Mouse (Mus musculus) cerebellum, adult 18-20 months (tissue): ENCODE measurements around the gene Ddx54.
A peak's percentile ranks its signal among the peaks of the same experiment; 100 is the strongest.

Experiments used
- DNase-seq, 2 experiments: peaks; one replicate each; pipeline ENCODE4 v3.0.0; 2021

Gene Ddx54

GRCm38 (mm10) chr5:120612442-120612821, at the start of gene Ddx54, which contains the start of gene Rita1:
Gene Ddx54, plus strand, starts transcription at chr5:120612739.
Gene Rita1, minus strand, starts transcription at chr5:120612589.
- DNase-seq: peak; percentile 98 to 99

GRCm38 (mm10) chr5:120562956-120563913, 49.3 kb upstream of the Ddx54 start:
- peak in 1 of 2 experiments; percentile 39 for DNase-seq

- DNase-seq: no peak
These were observed 48.6 kb upstream of the Ddx54 start for GRCm38 (mm10) chr5:120563914-120564311.

GRCm38 (mm10) chr5:120565171-120565905, 47.2 kb upstream of the Ddx54 start:
- DNase-seq: peak in 1 of 2 experiments; percentile 36

- DNase-seq: peak; percentile 87 to 89
These were observed 46.4 kb upstream of the Ddx54 start for GRCm38 (mm10) chr5:120566101-120566500.

GRCm38 (mm10) chr5:120566681-120567252, 45.8 kb upstream of the Ddx54 start:
- peak in 1 of 2 experiments; percentile 52 for DNase-seq

- DNase-seq: peak; percentile 53 to 60
These were observed 45.3 kb upstream of the Ddx54 start for GRCm38 (mm10) chr5:120567253-120567701.

GRCm38 (mm10) chr5:120567761-120568211, 44.8 kb upstream of the Ddx54 start:
- peak; percentile 34 to 52 for DNase-seq

- peak; percentile 57 to 58 for DNase-seq
These were observed 44.2 kb upstream of the Ddx54 start for GRCm38 (mm10) chr5:120568336-120568768.

GRCm38 (mm10) chr5:120568964-120569363, 43.6 kb upstream of the Ddx54 start:
- DNase-seq: no peak

- DNase-seq: no peak
These were observed 42.7 kb upstream of the Ddx54 start for GRCm38 (mm10) chr5:120569791-120570190.

- no peak for DNase-seq
These were observed 42.1 kb upstream of the Ddx54 start for GRCm38 (mm10) chr5:120570289-120570897.

- peak in 1 of 2 experiments; percentile 36 for DNase-seq
These were observed 41.3 kb upstream of the Ddx54 start for GRCm38 (mm10) chr5:120571056-120571740.

GRCm38 (mm10) chr5:120574469-120575063, 38.0 kb upstream of the Ddx54 start:
- peak; percentile 54 to 59 for DNase-seq

- peak; percentile 32 to 41 for DNase-seq
These were observed 35.7 kb upstream of the Ddx54 start for GRCm38 (mm10) chr5:120576781-120577301.

GRCm38 (mm10) chr5:120577935-120578441, 34.6 kb upstream of the Ddx54 start:
- DNase-seq: peak; percentile 33 to 38

- DNase-seq: peak; percentile 51 to 64
These were observed 33.9 kb upstream of the Ddx54 start for GRCm38 (mm10) chr5:120578504-120579081.

- DNase-seq: peak; percentile 67 to 72
These were observed 33.2 kb upstream of the Ddx54 start for GRCm38 (mm10) chr5:120579211-120579897.

GRCm38 (mm10) chr5:120579898-120580626, 32.5 kb upstream of the Ddx54 start:
- DNase-seq: peak; percentile 36 to 70
